Mouse (Mus musculus): Measurements from ENCODE around the gene Tmem87b. TPM values are rescaled to one million over a fixed set of nuclear protein-coding genes. Genes with fewer than 3 reads are reported as not detected.

The Tmem87b gene
- polyA plus RNA-seq, 1 experiment from 2014 or later, result 31.4 TPM

DNA sequence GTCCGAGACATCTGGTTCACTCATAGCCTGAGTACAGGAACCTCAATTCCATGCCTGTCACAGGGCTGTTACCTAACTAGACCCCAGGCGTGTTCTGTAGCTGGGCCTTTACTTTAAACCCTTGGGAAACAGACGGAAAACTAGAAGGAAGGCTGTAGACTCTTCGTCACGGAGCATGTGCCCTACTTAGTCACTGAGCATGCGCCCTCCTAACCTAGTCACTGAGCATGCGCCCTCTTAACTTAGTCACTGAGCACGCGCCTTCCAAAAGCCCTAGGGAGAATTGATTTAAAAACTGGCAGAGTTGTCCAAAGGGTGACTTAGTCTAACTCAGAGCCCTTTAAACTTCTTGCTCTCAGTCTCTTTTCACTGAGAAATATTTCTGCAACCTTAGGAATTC, 44.7 kb downstream of the Tmem87b start, which contains the start of gene Fbln7:
Gene Fbln7 (plus strand): TSS at position 346 of the 400 bp plus-strand sequence.
- peaks cover 18% of the 10 kb centered on the region for H3K4me1 ChIP-seq
- peaks cover 14% of the 10 kb centered on the region for H3K27me3 ChIP-seq
- no peaks in the 10 kb centered on the region for H3K36me3 ChIP-seq
- H3K4me2 ChIP-seq, result peak within 1 kb of the TSS; percentile 97
- ATAC-seq (ENCODE audit: borderline replicate concordance, extremely low read depth, low FRiP score, low TSS enrichment), result no peak
- peak within 1 kb of the TSS; percentile 60 for H3K9ac ChIP-seq
- no peaks in the 10 kb centered on the region for H3K9me3 ChIP-seq
- peak within 1 kb of the TSS; percentile 22; the same call in 1 of the 2 replicates for H3K27ac ChIP-seq
- WGBS, result 95% methylated on average over 9 of the region's 9 CpGs
- peak within 1 kb of the TSS; percentile 55 for H3K4me3 ChIP-seq

GRCm38 (mm10) chr2:128863777-128864331, 45.9 kb downstream of the Tmem87b start:
- H3K4me2 ChIP-seq, result peak overlapping the region; percentile 97
- peak overlapping the region; percentile 60 for H3K9ac ChIP-seq
- ATAC-seq (ENCODE audit: borderline replicate concordance, extremely low read depth, low FRiP score, low TSS enrichment), result peak; percentile 90
- peaks cover 14% of the 10 kb centered on the region for H3K27me3 ChIP-seq
- peak overlapping the region; percentile 22; the same call in 1 of the 2 replicates for H3K27ac ChIP-seq
- H3K36me3 ChIP-seq, result no peaks in the 10 kb centered on the region
- peaks cover 18% of the 10 kb centered on the region for H3K4me1 ChIP-seq
- under 1% methylated on average over 38 of the region's 38 CpGs for WGBS
- no peaks in the 10 kb centered on the region for H3K9me3 ChIP-seq
- peak overlapping the region; percentile 55 for H3K4me3 ChIP-seq

DNA sequence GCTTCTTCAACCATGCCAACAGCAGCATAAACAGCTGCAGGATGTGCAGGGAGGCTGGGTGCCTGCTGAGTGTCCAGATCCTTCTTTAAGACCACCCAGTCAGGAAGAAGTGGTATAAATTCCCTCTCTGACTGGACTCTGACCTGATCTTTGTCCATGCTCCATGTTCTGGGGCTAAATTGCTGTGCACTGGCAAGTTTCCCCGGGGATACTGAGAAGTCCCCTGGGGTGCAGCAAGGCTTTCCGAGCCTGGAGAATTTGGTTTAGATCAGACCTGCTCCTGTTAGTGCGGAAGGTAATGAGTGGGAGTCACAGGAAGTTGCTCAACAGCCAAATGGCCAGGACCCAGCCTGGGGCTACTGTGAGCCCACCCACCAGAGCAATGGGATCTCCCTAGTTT, 47.1 kb downstream of the Tmem87b start:
- Histone ChIP-seq H3K4me2 (no peak overlapping the region), H3K27me3 (peaks cover 14% of the 10 kb centered on the region), H3K9ac (no peak overlapping the region), H3K27ac (no peak overlapping the region), H3K4me1 (peaks cover 17% of the 10 kb centered on the region), H3K4me3 (no peak overlapping the region), H3K36me3 (no peaks in the 10 kb centered on the region), H3K9me3 (no peaks in the 10 kb centered on the region)
- WGBS, result 44% methylated on average over 3 of the region's 3 CpGs
- no peak for ATAC-seq (ENCODE audit: borderline replicate concordance, extremely low read depth, low FRiP score, low TSS enrichment)

DNA sequence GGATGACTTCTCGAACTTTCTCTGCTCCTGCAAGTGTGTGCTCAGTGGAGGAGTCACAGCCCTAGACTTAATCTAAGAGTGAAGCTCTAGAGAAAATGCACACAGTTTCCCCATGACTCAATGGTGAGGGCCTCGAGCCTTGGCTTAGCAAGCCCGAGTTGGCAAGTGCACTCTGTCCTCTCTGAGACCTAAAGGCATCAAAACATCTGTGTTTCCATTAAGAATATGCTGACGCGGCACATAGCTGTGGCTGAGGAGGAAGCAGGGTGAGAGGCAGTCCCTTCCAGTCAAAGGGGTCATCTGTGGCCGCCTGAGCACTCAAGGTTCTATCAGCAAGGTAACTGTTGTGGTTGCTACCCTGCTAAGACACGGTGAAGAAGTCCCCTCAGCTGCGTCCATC, 53.7 kb downstream of the Tmem87b start:
- Histone ChIP-seq H3K4me2 (no peak overlapping the region), H3K4me3 (no peak overlapping the region), H3K9ac (no peak overlapping the region), H3K27ac (no peak overlapping the region), H3K36me3 (no peaks in the 10 kb centered on the region), H3K4me1 (no peaks in the 10 kb centered on the region), H3K27me3 (no peaks in the 10 kb centered on the region), H3K9me3 (no peaks in the 10 kb centered on the region)
- 59% methylated on average over 8 of the region's 8 CpGs for WGBS
- ATAC-seq (ENCODE audit: borderline replicate concordance, extremely low read depth, low FRiP score, low TSS enrichment), result no peak

DNA sequence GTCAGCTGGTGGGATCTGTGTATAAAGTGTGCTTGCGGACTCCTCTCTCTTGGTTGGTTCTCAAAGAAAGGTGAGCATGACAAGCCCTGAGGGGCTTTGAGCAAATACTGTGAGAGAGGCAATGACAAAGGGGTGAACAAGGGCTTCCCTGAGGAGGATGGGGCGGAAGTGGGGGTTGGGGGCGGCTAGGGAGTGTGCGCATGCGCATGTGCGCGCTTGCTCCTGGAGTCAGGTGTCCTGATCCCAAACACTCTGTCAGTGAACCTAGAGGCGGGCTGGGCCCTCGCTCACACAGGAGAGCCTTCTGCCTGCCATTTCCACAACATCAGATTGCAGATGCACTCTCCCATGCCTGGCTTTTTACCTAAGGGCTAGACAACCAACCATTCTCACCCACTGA, 54.3 kb downstream of the Tmem87b start:
- H3K36me3 ChIP-seq, result no peaks in the 10 kb centered on the region
- no peaks in the 10 kb centered on the region for H3K27me3 ChIP-seq
- no peak overlapping the region for H3K9ac ChIP-seq
- H3K4me2 ChIP-seq, result no peak overlapping the region
- H3K27ac ChIP-seq, result no peak overlapping the region
- no peaks in the 10 kb centered on the region for H3K9me3 ChIP-seq
- H3K4me3 ChIP-seq, result no peak overlapping the region
- no peak for ATAC-seq (ENCODE audit: borderline replicate concordance, extremely low read depth, low FRiP score, low TSS enrichment)
- no peaks in the 10 kb centered on the region for H3K4me1 ChIP-seq
- 92% methylated on average over 9 of the region's 9 CpGs for WGBS

DNA sequence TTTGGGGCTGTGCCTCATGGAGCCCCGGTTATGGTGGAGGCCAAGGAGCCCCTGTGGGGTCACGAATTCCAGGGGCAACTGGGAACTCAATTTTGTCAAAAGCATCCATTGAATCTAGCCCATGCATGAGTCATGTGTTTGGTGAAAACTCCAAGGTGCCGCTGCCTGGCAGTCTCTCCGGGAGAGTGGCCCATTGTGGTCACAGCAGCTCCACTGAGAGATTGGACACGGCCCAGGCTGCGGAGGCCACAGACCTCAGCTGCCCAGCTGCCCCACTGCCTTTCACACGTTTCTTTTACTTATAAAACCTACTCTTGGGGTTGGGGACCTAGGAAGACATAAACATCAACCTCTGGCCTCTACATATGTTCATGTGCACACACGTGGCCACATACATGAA, 57.6 kb downstream of the Tmem87b start:
- Histone ChIP-seq H3K27me3 (no peaks in the 10 kb centered on the region), H3K36me3 (no peaks in the 10 kb centered on the region), H3K27ac (no peak overlapping the region), H3K4me1 (no peaks in the 10 kb centered on the region), H3K4me3 (no peak overlapping the region), H3K9ac (no peak overlapping the region), H3K4me2 (no peak overlapping the region), H3K9me3 (no peaks in the 10 kb centered on the region)
- WGBS, result 75% methylated on average over 8 of the region's 8 CpGs
- no peak for ATAC-seq (ENCODE audit: borderline replicate concordance, extremely low read depth, low FRiP score, low TSS enrichment)

- H3K4me1 ChIP-seq, result no peaks in the 10 kb centered on the region
- 54% methylated on average over 4 of the region's 4 CpGs for WGBS
These were observed 63.3 kb downstream of the Tmem87b start for GRCm38 (mm10) chr2:128881236-128881635.

DNA sequence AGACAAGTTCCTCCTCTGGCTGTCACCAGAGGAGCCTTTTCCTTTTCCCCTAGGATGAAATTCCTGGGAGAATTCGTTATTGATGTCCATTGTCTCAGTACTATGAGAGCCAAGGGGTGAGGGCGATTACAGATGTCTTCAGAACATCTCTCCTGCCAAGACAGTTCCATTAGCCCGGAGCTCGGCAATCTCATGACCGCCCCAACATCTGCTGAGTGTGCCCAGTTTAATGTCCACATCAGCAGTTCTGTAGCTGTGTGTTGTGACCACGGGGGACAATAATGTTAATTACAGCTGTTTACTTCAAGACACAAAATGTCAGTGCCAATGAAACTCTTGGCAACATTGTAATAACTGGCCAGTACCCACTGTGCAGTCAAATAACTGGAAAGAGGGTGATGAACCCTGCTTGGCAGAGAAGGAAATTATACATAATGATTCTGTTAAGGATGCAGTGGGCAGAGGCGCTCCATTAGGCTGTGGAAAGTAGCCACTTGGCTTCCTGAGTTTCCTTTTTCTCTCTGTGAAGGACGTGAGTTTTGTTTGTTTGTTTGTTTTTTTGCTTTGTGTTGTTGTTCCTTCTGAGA, 67.4 kb downstream of the Tmem87b start:
- 72% methylated on average over 8 of the region's 8 CpGs for WGBS
- no peaks in the 10 kb centered on the region for H3K4me1 ChIP-seq

More at GRCm38 (mm10) chr2:128881236-128881635, 63.3 kb downstream of the Tmem87b start:
- no peak for ATAC-seq (ENCODE audit: borderline replicate concordance, extremely low read depth, low FRiP score, low TSS enrichment)
- Histone ChIP-seq H3K9me3 (no peaks in the 10 kb centered on the region), H3K27me3 (no peaks in the 10 kb centered on the region), H3K27ac (no peak overlapping the region), H3K36me3 (no peaks in the 10 kb centered on the region), H3K4me3 (no peak overlapping the region), H3K4me2 (no peak overlapping the region), H3K9ac (no peak overlapping the region)

DNA sequence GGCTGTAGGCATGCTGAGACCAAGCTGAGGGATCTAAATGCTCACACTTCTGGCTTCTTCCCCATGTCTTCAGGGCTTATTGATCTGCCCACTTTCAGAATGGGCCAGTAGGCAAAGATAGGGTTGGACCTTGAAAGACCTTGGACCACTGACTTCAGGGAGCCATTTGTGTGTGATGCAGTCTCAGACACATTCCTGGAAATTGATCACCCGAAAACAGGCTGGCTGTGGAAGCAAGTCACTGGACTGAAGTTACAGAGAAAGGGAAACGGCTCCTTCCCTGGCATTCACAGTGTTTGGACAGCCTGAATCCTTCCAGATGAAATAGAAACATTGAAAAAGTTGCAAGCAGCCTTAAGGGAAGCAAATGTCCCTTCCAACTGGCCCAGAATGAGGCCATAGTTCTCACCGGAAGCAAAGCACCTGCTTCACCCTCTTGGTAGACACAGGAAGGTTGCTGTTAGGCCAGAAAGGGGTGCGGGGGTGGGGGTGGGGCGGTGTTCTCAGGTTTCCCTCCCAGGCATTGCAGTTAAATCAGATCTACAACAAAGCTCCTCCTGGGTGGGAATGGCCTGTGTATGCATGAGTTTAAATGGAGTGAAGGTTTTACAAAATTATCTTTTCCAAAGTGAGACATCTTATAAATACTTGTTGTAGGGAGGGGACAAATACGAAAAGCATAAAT, 70.1 kb downstream of the Tmem87b start:
- Histone ChIP-seq H3K36me3 (no peaks in the 10 kb centered on the region), H3K4me2 (no peak overlapping the region), H3K27ac (no peak overlapping the region), H3K9me3 (no peaks in the 10 kb centered on the region), H3K27me3 (no peaks in the 10 kb centered on the region), H3K4me3 (no peak overlapping the region), H3K9ac (no peak overlapping the region), H3K4me1 (no peaks in the 10 kb centered on the region)
- WGBS, result 64% methylated on average over 6 of the region's 6 CpGs
- ATAC-seq (ENCODE audit: borderline replicate concordance, extremely low read depth, low FRiP score, low TSS enrichment), result no peak

More for the DNA sequence above, 67.4 kb downstream of the Tmem87b start:
- ATAC-seq (ENCODE audit: borderline replicate concordance, extremely low read depth, low FRiP score, low TSS enrichment), result no peak
- no peaks in the 10 kb centered on the region for H3K9me3 ChIP-seq
- H3K9ac ChIP-seq, result no peak overlapping the region
- H3K27ac ChIP-seq, result no peak overlapping the region
- H3K4me2 ChIP-seq, result no peak overlapping the region
- no peak overlapping the region for H3K4me3 ChIP-seq
- H3K27me3 ChIP-seq, result no peaks in the 10 kb centered on the region
- no peaks in the 10 kb centered on the region for H3K36me3 ChIP-seq

DNA sequence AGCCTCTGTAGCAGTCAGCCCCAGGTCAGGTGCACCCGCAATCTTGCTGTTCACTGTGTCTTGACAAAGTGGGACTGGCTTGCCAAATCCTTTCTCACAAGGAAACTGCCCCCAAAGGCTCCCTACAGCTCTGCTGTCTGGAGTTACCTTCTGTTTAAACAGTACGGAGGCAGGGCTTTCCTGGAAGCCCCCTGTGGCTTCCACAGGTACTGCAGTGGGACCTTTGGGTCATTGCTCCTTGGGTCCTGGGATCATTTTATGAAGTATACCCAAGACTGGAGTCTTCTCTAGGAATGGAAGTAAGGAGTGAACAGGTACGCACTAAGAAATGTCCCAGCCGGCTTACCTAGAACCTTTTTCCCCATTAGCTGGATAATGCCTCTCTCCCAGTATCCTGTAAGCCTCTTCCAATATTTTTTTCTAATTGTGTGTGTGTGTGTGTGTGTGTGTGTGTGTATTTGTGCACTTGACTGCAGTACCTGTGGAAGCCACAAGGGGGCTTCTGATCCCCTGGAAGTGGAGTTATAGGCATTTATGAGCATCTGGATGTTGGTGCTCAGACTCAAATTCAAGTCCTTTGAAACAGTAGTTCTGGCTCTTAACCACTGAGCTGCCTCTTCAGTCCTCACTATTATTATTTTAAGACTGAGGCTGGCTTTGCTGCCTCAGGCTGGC, 72.9 kb downstream of the Tmem87b start:
- WGBS, result 84% methylated on average over 4 of the region's 4 CpGs
- no peak for ATAC-seq (ENCODE audit: borderline replicate concordance, extremely low read depth, low FRiP score, low TSS enrichment)
- H3K27me3 ChIP-seq, result no peaks in the 10 kb centered on the region
- H3K9me3 ChIP-seq, result no peaks in the 10 kb centered on the region
- no peaks in the 10 kb centered on the region for H3K4me1 ChIP-seq
- H3K4me3 ChIP-seq, result no peak overlapping the region
- no peak overlapping the region for H3K27ac ChIP-seq
- no peaks in the 10 kb centered on the region for H3K36me3 ChIP-seq
- no peak overlapping the region for H3K9ac ChIP-seq
- H3K4me2 ChIP-seq, result no peak overlapping the region

- 5% methylated on average over 35 of the region's 37 CpGs for WGBS
- Histone ChIP-seq H3K4me2 (peak overlapping the region; percentile 73), H3K27me3 (no peaks in the 10 kb centered on the region), H3K36me3 (no peaks in the 10 kb centered on the region), H3K9ac (peak overlapping the region; percentile 29; the same call in 1 of the 2 replicates), H3K27ac (no peak overlapping the region), H3K9me3 (no peaks in the 10 kb centered on the region), H3K4me1 (no peaks in the 10 kb centered on the region), H3K4me3 (peak overlapping the region; percentile 39)
- ATAC-seq (ENCODE audit: borderline replicate concordance, extremely low read depth, low FRiP score, low TSS enrichment), result peak; percentile 57; the same call in 1 of the 2 replicates
These were observed 74.3 kb downstream of the Tmem87b start for GRCm38 (mm10) chr2:128892180-128892721.

Measured in lung, embryonic 15.5 days (tissue).